Mouse (Mus musculus) frontal cortex, adult 2 months (tissue): ENCODE results near the gene Dnal4. TPM values are rescaled to one million over a fixed set of nuclear protein-coding genes. Genes with fewer than 3 reads are reported as not detected.
A peak's percentile ranks its signal among the peaks of the same experiment; 100 is the strongest.

Experiments
- DNase-seq, 2 experiments: peaks; one replicate each; pipeline ENCODE4 v3.0.0; 2022; ENCODE audit warnings: low spot score in 1 of 2; ENCODE audit errors: extremely low spot score in 1 of 2
- polyA plus RNA-seq: library from polyadenylated mRNA; depleted of rRNA; stranded (reverse); fragments of >200 nt; gene quantifications from 2 replicates; pipeline ENCODE4 v1.2.3, GENCODE M21; 2012

Gene Dnal4
- polyA plus RNA-seq, 1 experiment: 85.4 TPM

- DNase-seq: peak; percentile 84 to 86
These were observed 12.9 kb downstream of the Dnal4 start for GRCm38 (mm10) chr15:79764539-79765267.

DNA sequence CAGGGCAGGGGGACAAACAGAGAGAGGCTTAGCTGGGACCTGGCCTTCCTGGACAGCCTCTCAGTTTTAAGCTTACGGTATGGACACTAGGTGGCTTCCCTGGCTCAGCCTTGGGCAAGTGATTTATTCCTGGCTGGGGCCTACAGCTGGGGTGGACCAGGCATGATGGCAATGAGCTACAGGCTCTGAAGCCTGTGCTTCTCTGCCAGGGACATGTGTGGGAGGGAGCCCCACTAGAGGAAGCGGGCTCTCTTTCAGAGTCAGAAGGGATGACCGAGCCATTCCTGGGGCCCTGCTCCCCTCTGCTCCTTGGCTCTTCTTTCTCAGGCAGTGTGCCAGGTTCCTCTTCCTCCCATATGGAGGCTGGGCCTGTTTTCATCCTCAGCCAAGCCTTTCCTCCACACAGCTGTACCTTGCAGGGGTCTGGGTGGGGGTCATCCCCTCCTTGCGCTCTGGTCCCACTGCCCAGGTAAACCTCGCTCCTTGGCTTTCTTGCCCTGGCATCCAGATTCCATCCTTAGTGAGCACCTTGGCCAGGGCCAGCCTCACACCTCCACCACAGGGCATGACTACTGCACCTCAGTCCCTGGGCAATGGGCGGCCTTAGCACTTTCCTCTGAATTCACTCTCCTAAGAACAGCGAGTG lies 13.9 kb downstream of the Dnal4 start:
- no peak for DNase-seq

DNA sequence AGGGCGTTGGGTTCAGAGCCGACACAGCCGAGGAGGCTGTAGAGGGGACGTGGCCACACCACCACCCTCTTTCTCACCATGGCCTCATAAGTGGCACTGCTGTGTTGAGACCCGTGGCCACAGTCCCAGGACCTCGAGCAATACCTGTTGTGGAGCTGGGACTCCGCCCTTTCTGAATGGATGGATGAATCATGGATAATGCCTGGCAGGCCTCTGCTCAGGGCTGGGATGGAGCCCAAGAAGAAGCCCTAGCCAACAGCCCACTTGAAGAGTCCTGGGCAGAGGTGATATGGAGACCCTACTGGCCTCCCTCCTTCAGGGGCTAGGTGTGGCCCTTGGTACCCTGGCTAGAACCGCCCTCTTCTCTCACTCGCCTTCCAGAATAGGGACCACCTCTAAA lies 14.6 kb downstream of the Dnal4 start:
- no peak for DNase-seq

DNA sequence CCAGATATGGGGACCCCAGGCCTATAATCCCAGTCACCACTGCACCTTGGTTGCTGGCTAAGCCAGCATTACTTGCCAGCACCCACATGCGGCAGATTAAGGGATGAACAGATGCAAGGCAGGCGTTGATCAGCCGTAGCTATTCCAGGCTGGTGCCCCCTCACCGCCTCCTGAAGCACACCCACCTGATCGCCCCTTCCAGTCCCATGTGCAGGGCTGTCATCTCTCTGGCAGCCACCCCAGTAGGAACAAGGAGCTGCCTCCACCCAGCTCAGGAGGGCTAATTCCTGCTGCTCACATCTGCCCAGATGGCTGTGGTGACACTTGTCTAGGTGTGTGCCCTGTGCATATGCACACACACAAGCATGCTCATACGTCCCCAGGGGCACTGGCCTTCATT lies 16.7 kb downstream of the Dnal4 start:
- peak in 1 of 2 experiments; percentile 64 for DNase-seq

DNA sequence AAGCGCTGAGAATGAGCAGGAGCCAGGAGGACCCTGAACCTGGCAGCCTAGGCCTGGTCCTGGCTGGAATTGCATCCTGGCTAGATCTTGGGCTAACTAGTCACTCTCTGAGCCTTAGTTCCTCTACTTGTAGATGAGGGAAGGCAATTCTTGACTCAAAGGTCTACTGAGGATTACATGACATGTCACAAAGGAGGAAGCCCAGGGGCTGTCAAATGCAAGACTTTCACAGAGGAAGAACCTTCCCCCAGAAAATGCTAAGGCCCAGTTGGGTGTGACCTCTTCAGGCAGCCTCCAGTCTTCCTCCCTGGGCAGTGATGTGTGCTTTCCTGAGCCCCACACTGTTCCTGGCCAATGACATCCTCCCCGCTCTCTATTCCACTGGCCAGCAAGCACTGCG lies 20.5 kb downstream of the Dnal4 start:
- no peak for DNase-seq

- peak in 1 of 2 experiments; percentile 75 for DNase-seq
These were observed 21.5 kb downstream of the Dnal4 start for GRCm38 (mm10) chr15:79755977-79756625.

GRCm38 (mm10) chr15:79755176-79755575 lies 22.5 kb downstream of the Dnal4 start:
- no peak for DNase-seq

GRCm38 (mm10) chr15:79753873-79754272 lies 23.8 kb downstream of the Dnal4 start:
- no peak for DNase-seq

DNA sequence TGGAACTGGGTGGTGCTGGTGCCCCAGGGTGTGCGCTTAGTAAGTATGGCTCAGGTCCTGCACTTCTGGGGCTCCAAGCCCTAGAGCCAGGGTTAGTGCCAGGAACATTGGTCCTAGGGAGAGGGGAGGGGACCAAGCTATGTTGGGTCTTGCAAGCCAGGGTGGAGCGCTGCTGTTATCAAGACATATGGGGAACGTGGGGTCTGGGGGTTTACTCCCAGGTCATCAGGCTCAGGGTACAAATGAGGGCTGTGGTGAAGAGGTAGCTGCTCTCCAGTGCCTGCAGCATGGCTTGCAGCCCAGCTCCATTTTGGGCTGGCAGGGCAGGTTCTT lies 24.3 kb downstream of the Dnal4 start:
- DNase-seq: no peak

GRCm38 (mm10) chr15:79752742-79753419 lies 24.8 kb downstream of the Dnal4 start:
- DNase-seq: peak in 1 of 2 experiments; percentile 86

GRCm38 (mm10) chr15:79751772-79752171 lies 25.9 kb downstream of the Dnal4 start:
- no peak for DNase-seq

DNA sequence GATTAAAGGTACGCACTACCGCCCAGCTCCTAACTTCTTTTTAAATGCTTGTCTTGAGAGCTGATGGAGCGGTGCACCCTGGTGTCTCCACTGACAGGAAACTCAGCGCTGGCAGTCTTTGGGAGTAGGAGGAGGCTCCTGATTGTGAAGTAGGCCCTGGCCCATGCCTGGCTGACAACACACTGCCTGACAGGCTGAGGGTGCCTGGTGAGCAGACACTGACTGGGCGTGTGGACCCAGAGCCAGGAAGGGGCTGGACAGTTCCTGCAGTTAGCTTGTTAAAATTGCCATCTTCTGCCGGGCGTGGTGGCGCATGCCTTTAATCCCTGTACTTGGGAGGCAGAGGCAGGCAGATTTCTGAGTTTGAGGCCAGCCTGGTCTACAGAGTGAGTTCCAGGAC lies 27.4 kb downstream of the Dnal4 start:
- DNase-seq: no peak

DNA sequence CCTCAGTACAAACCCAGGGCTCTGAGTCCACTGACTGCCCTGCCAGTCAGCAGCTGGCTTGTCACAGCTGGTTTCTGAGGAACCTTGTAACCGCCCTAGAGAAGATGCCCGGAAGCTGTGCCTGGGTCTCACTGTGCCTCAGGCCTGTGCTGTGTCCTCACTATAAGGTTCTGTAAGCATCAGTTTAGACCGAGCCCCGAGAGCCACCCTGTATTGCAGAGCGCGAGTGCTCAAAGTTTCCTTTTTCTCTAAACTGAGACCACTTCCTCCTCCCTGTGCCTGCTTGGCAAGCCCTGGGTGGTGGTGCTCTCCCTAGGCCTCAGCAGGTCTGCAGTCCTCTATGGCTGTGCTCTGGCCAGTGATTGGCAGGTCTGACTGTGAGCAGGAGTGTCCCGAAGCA lies 28.5 kb downstream of the Dnal4 start:
- no peak for DNase-seq

DNA sequence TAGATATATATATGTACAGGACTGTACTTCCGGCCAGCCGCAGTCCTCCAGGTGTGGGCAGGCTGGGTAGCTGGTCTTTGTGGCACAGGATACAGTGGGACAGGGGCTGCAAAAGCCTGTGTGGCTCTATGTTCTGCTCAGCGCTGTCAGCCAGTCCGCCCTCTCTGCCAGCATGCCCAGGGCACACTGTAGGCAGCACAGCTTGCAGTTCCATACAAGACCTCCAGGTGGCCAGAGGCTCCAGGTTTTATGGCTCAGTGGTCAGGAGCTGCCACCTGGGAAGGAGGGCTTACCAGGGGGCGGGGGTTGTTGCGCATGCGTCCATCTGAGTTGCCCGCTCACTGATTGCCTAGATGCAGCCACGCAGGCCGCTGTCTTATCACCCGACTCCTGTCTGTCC lies 29.7 kb downstream of the Dnal4 start:
- DNase-seq: no peak

- no peak for DNase-seq
These were observed 31.8 kb downstream of the Dnal4 start for GRCm38 (mm10) chr15:79745883-79746282.

DNA sequence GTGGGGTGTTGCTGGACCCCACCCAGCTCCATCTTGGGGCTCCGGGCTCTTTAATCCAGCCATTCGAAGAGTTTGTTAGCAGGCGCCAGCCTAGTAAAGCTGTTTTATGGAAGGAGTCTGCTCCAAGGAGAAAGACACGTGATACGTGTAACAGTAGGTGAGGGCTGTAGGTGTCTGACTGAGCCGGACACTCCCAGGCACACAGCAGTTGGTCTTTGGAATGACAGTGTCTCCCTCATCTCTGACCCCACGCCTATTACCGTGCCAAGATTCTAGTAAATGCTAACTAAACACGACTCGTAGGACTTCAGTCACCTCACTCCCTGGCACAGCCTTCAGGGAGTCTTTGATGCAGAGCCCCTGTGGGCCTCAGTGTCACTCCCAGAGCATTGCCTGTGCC lies 32.3 kb downstream of the Dnal4 start:
- no peak for DNase-seq

GRCm38 (mm10) chr15:79744742-79745141 lies 32.9 kb downstream of the Dnal4 start:
- DNase-seq: no peak

DNA sequence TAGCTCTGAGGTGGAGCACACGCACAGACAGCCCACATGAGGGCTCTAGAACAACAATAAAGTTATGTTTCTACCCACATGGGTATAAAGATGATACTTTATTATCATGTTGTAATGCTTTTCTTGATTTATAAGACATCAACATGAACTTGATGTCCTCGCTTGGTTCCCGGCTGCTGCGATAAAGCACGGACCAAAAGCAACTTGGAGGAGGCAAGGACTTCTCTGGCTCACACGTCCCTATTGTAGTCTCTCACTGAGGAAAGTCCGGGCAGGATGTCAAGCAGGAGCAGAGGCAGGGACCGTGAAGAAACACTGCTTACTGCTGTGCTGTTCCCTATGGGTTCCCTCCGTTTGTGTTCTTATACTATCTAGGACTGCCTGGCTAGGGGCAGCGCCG lies 33.6 kb downstream of the Dnal4 start:
- DNase-seq: no peak

DNA sequence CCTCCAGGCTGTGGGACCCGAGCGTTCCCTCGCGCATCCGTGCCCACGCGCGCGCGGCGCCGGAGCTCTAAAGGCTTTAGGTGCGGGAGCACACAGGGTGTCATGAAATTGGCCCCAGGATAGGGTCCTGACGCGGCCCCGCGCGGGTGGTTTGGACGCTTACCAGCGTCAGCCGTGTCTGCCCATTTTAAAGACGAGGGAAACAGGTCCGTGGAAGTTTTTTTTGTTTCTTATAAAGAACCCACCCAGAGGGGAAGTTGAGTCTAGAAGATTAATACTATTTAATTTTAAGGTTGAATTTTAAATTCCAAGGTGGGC lies 35.0 kb downstream of the Dnal4 start:
- no peak for DNase-seq

- DNase-seq: peak; percentile 86 to 92
These were observed 35.5 kb downstream of the Dnal4 start, which contains the start of gene Sun2 for GRCm38 (mm10) chr15:79741921-79742705. Gene Sun2 (minus strand): TSS chr15:79742536.
